Mouse (Mus musculus) layer of hippocampus, adult 2 months (tissue): Measurements from ENCODE around the gene Bcor. TPM values are rescaled to one million over a fixed set of nuclear protein-coding genes. Genes with fewer than 3 reads are reported as not detected.

Source experiments
- DNase-seq, 2 experiments: peaks; one replicate each; pipeline ENCODE4 v3.0.0; 2022; ENCODE audit warnings: low spot score in 2 of 2
- H3K27ac ChIP-seq: fragments of 200-600 bp; 2 replicates; pipeline ENCODE4 v1.8.1; 2022
- H3K4me3 ChIP-seq: fragments of 200-600 bp; 2 replicates; pipeline ENCODE4 v1.8.1; 2022; ENCODE audit warnings: mild to moderate bottlenecking
- CTCF ChIP-seq: fragments of 200-600 bp; conservative IDR thresholded peaks from 2 replicates; pipeline ENCODE4 v1.8.1; 2022; ENCODE audit warnings: antibody characterized with exemption, mild to moderate bottlenecking, moderate library complexity
- long read RNA-seq, 2 experiments: library from polyadenylated mRNA; stranded (forward); transcript quantifications; one replicate each; pipeline ENCODE4 v2.0.0; 2021; ENCODE audit warnings: borderline mapping rate in 2 of 2
- total RNA-seq, 2 experiments: library from RNA; stranded (reverse); gene quantifications; 2 replicates each; pipeline ENCODE4 v1.2.3; 2021

Bcor gene
- total RNA-seq: 10 to 100 TPM; 16.7 to 21.3 TPM
- long read RNA-seq, experiment 1, full-length matches to known transcripts: 4 of 14 reads
- long read RNA-seq, experiment 1, partial matches to known transcripts: 6 of 14 reads
- long read RNA-seq, experiment 1, other reads (novel, unspliced or antisense): 4 of 14 reads
- long read RNA-seq, experiment 2, full-length matches to known transcripts: 3 of 22 reads
- long read RNA-seq, experiment 2, partial matches to known transcripts: 11 of 22 reads
- long read RNA-seq, experiment 2, other reads (novel, unspliced or antisense): 8 of 22 reads

GRCm38 (mm10) chrX:12159981-12160656, at the start of gene Bcor:
Gene Bcor, minus strand, starts transcription at chrX:12160355.
- Histone ChIP-seq H3K27ac (peak within 1 kb of the TSS; percentile 87), H3K4me3 (peak within 1 kb of the TSS; percentile 56)
- TF ChIP-seq CTCF: no peak
- peak in 1 of 2 experiments; percentile 18 for DNase-seq

GRCm38 (mm10) chrX:12202951-12203350, 42.8 kb upstream of the Bcor start:
- no peak for DNase-seq
- Histone ChIP-seq H3K4me3 (no peak overlapping the region), H3K27ac (no peak overlapping the region)
- TF ChIP-seq CTCF: no peak

DNA sequence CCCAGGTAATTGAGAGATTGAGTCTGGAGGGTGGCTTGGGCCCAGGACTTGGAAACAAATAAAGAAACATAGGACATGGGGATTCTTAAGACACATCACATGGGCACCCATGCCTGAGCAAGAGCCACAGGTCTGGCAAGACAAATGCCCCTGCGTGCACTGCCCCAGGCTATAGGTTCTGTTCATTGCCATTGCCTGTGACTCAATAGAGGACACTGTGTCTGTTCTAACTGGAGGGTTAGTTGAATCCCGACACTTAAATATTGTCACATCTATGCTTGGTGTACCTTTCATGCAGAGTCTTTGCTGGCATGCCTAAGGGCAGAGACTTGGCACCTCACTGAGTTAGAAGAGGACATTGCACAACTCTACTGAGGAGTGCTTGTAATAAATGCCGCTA, 41.0 kb upstream of the Bcor start:
- TF ChIP-seq CTCF: no peak
- H3K27ac ChIP-seq: no peak overlapping the region
- no peak for DNase-seq
- no peak overlapping the region for H3K4me3 ChIP-seq

GRCm38 (mm10) chrX:12195234-12195919, 35.2 kb upstream of the Bcor start:
- Histone ChIP-seq H3K4me3 (no peak overlapping the region), H3K27ac (no peak overlapping the region)
- no peak for DNase-seq
- TF ChIP-seq CTCF: no peak

GRCm38 (mm10) chrX:12192343-12192742, 32.2 kb upstream of the Bcor start:
- no peak for DNase-seq
- Histone ChIP-seq H3K27ac (no peak overlapping the region), H3K4me3 (no peak overlapping the region)
- no peak for TF ChIP-seq CTCF

GRCm38 (mm10) chrX:12189511-12189910, 29.4 kb upstream of the Bcor start:
- H3K27ac ChIP-seq: no peak overlapping the region

GRCm38 (mm10) chrX:12175198-12175960, 15.2 kb upstream of the Bcor start:
- no peak for DNase-seq
- Histone ChIP-seq H3K27ac (no peak overlapping the region), H3K4me3 (no peak overlapping the region)
- TF ChIP-seq CTCF: no peak

More at GRCm38 (mm10) chrX:12189511-12189910, 29.4 kb upstream of the Bcor start:
- TF ChIP-seq CTCF: no peak
- no peak for DNase-seq
- no peak overlapping the region for H3K4me3 ChIP-seq

DNA sequence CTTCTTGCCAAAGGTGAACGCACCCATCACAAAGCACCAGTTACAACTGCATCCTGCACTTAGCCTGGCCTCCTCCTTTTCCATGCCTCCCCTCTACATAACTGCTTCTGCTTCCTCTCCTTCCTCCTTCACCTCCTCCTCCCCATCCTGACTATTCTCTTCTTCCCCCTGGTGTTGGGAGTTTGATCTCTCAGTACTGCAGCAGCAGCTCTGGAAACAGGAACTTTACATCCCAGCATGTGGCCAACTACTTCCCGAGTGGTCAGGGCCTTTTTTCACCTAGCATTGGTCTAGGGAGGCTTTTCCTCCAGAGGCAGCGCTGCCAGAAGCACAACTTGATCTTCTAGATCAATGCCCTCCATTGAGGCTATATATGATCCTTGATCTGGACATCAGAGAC, 10.0 kb upstream of the Bcor start:
- no peak for TF ChIP-seq CTCF
- Histone ChIP-seq H3K27ac (no peak overlapping the region), H3K4me3 (no peak overlapping the region)
- no peak for DNase-seq

GRCm38 (mm10) chrX:12164591-12165529, 4.7 kb upstream of the Bcor start:
- H3K27ac ChIP-seq: no peak overlapping the region
- peak in 1 of 2 experiments; percentile 19 for DNase-seq
- H3K4me3 ChIP-seq: no peak overlapping the region
- TF ChIP-seq CTCF: no peak

DNA sequence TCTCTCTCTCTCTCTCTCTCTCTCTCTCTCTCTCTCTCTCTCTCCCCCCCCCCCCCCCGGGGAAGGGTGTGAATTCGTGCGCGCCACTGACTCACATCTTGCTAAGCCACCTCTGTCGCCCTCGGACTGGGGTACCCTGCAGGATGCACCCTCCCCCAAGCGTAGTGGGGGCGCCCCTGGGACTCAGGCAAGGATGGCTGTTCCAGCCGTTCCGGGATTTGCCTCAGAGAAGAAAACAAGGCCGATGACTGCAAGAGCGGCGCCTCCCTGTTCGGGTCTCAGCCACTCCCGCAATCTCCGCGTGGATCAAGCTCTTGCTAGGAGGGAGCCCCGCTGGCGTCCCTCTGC, 647 bp downstream of the Bcor start:
- H3K4me3 ChIP-seq: peak overlapping the region; percentile 56
- no peak for TF ChIP-seq CTCF
- peak in 1 of 2 experiments; percentile 40 for DNase-seq
- H3K27ac ChIP-seq: peak overlapping the region; percentile 87

DNA sequence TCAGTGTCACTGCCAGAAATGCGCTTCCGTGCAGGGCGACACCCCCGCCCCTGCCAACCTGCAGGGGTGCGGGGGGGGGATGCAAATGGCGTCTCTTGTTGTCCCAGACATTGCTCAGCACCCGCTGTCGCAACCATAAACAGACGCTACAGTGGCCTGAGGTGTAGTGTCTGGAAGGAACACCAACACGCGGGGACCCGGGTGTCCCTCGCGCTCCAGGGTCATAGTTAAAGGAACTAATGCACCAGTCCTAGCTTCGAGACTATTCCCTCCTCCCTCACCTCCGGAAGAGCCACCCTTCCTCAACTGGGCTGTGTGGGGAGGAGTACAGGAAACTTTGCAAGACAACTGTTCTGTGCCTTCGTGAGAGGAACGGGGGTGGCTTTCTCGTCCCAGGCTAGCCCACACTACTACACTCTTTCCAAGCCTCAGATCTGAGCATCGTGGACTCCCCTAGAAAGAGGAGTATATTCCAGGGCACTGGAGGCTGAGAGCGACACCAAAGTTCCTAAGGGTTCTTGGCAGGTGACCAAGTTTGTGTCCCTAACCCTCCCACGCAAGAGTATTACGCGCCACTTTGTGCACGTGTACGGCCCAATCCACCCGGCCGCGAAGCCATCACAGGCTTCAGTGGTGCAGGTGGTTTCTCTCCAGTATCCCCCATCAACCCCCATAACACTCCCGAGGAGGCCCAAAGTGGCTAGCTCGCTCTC, 1.2 kb downstream of the Bcor start:
- no peak for DNase-seq
- H3K4me3 ChIP-seq: peak overlapping the region; percentile 56
- H3K27ac ChIP-seq: peak overlapping the region; percentile 87
- no peak for TF ChIP-seq CTCF
